In genomic region chr8:107821522-107821921, GRCm38 (mm10) we compare ENCODE assay signal across 9 mouse cellular contexts.
A peak's percentile ranks its signal among the peaks of the same experiment; 100 is the strongest.
DNase-seq lines count a peak whose midpoint lies in the region; ATAC-seq lines count a peak whose summit lies in the region.
"Had no signal": no experiment of that assay in that cellular context is flagged by ENCODE, and none has a peak within 500 bp of the region (broad histone marks: within the 10 kb centered on the region; RNA-seq: fewer than 3 reads in every experiment).

No protein-coding gene starts in this region.

- peaks cover 45% of the 10 kb centered on the region for H3K4me1 ChIP-seq in forebrain, embryonic 12.5 days
- H3K4me1 ChIP-seq in forebrain, embryonic 16.5 days (replicated peaks; ENCODE audit: control insufficient read depth, insufficient read depth, low read length): peaks cover 13% of the 10 kb centered on the region
- peaks cover 33% of the 10 kb centered on the region for H3K4me1 ChIP-seq in hindbrain, embryonic 14.5 days (replicated peaks; ENCODE audit: control insufficient read depth, insufficient read depth, low read length)

- peak; percentile 93 for DNase-seq in R1 (ENCODE audit: low read depth, low spot score)
- no peak for DNase-seq in hindbrain, embryonic 14.5 days (ENCODE audit: low spot score)
- DNase-seq in lung, postnatal 36 days: peak; percentile 78
- DNase-seq in left cerebral cortex, adult 8-10 months (ENCODE audit: low spot score in 2 of 2): no peak
- DNase-seq in c-Kit-positive CD71-positive TER-119-positive erythroid progenitor cells, embryonic 14.5 days (ENCODE audit: low spot score): no peak
- DNase-seq: kidney, postnatal 4 days had no signal

- no peak for ATAC-seq in forebrain, embryonic 12.5 days (ENCODE audit: low FRiP score)
- ATAC-seq in forebrain, embryonic 16.5 days: no peak
- ATAC-seq in hindbrain, embryonic 14.5 days (ENCODE audit: low FRiP score): no peak
- ATAC-seq in erythroid progenitor cell, adult 5-6 weeks (replicated peaks; ENCODE audit: low FRiP score, poor library complexity, severe bottlenecking): no peak

- H3K9ac ChIP-seq in forebrain, embryonic 12.5 days: no peak overlapping the region
- H3K9ac ChIP-seq in forebrain, embryonic 16.5 days (replicated peaks; ENCODE audit: low read depth, low read length): no peak overlapping the region
- no peak overlapping the region for H3K9ac ChIP-seq in hindbrain, embryonic 14.5 days

- peaks cover 34% of the 10 kb centered on the region for H3K27me3 ChIP-seq in forebrain, embryonic 12.5 days
- H3K27me3 ChIP-seq in forebrain, embryonic 16.5 days (replicated peaks; ENCODE audit: control insufficient read depth, insufficient read depth, low read length): peaks cover 17% of the 10 kb centered on the region
- H3K27me3 ChIP-seq in hindbrain, embryonic 14.5 days (ENCODE audit: control insufficient read depth, insufficient read depth, low read length): no peaks in the 10 kb centered on the region

- H3K4me2 ChIP-seq in forebrain, embryonic 12.5 days: no peak overlapping the region
- no peak overlapping the region for H3K4me2 ChIP-seq in forebrain, embryonic 16.5 days (ENCODE audit: low read length)
- H3K4me2 ChIP-seq in hindbrain, embryonic 14.5 days (replicated peaks): no peak overlapping the region

- no peaks in the 10 kb centered on the region for H3K36me3 ChIP-seq in forebrain, embryonic 12.5 days (replicated peaks)
- H3K36me3 ChIP-seq in forebrain, embryonic 16.5 days (ENCODE audit: control insufficient read depth, insufficient read depth): no peaks in the 10 kb centered on the region
- no peaks in the 10 kb centered on the region for H3K36me3 ChIP-seq in hindbrain, embryonic 14.5 days (replicated peaks; ENCODE audit: control insufficient read depth, insufficient read depth)

- WGBS in forebrain, embryonic 12.5 days: 55% methylated on average over 6 of the region's 6 CpGs
- WGBS in forebrain, embryonic 16.5 days: 52% methylated on average over 6 of the region's 6 CpGs
- WGBS in hindbrain, embryonic 14.5 days: 53% methylated on average over 6 of the region's 6 CpGs

- 0 out of 2 replicates have a peak overlapping the region, but pooled peaks have one; percentile 63 for H3K27ac ChIP-seq in forebrain, embryonic 12.5 days
- H3K27ac ChIP-seq in forebrain, embryonic 16.5 days (ENCODE audit: low read length): no peak overlapping the region
- H3K27ac ChIP-seq in hindbrain, embryonic 14.5 days: peak overlapping the region; percentile 56; the same call in 1 of the 2 replicates

- H3K4me3 ChIP-seq in forebrain, embryonic 12.5 days (replicated peaks): no peak overlapping the region
- no peak overlapping the region for H3K4me3 ChIP-seq in forebrain, embryonic 16.5 days (replicated peaks; ENCODE audit: low read length)
- no peak overlapping the region for H3K4me3 ChIP-seq in hindbrain, embryonic 14.5 days (replicated peaks; ENCODE audit: low read length)

- no peaks in the 10 kb centered on the region for H3K9me3 ChIP-seq in forebrain, embryonic 12.5 days
- H3K9me3 ChIP-seq in forebrain, embryonic 16.5 days (ENCODE audit: control insufficient read depth, low read length): no peaks in the 10 kb centered on the region
- H3K9me3 ChIP-seq in hindbrain, embryonic 14.5 days (ENCODE audit: control insufficient read depth, low read length): no peaks in the 10 kb centered on the region

Comparison
In these comparisons a context has a peak if more than half of its experiments do, and no peak if none do; other contexts are left out.
1. DNase-seq: peak in R1 (single experiment) and lung, postnatal 36 days (single experiment); none in hindbrain, embryonic 14.5 days (single experiment), left cerebral cortex, adult 8-10 months (0 of 2) and c-Kit-positive CD71-positive TER-119-positive erythroid progenitor cells, embryonic 14.5 days (single experiment).